Mouse (Mus musculus) neural tube, embryonic 13.5 days (tissue): ENCODE measurements at regions not wholly inside any gene's neighbourhood (a gene's known extent, or its start where the extent isn't known, plus 50 kb on each side); places are given as distances from the start of the nearest gene placed in this dataset.

ENCODE experiments used
- ATAC-seq: fragments of 200-750 bp; cut with Nextera tagmentation; 2 replicates; pipeline ENCODE4 v1.8.0; 2017; ENCODE audit warnings: low read depth, mild to moderate bottlenecking, moderate TSS enrichment, moderate library complexity
- H3K27ac ChIP-seq: fragments of 300-500 bp; sonication (generic); replicated peaks from 2 replicates; pipeline ENCODE4 v1.5.1; 2015; ENCODE audit warnings: moderate library complexity, mild to moderate bottlenecking, inconsistent platforms
- H3K27me3 ChIP-seq: fragments of 300-500 bp; sonication (generic); 2 replicates; pipeline ENCODE4 v1.6.1; 2015; ENCODE audit warnings: mild to moderate bottlenecking, inconsistent platforms
- H3K36me3 ChIP-seq: fragments of 300-500 bp; sonication (generic); 2 replicates; pipeline ENCODE4 v1.6.1; 2015; ENCODE audit warnings: mild to moderate bottlenecking, inconsistent platforms
- H3K4me1 ChIP-seq: fragments of 300-500 bp; sonication (generic); replicated peaks from 2 replicates; pipeline ENCODE4 v1.6.1; 2015; ENCODE audit warnings: inconsistent platforms
- H3K4me2 ChIP-seq: fragments of 300-500 bp; sonication (generic); 2 replicates; pipeline ENCODE4 v1.6.1; 2015; ENCODE audit warnings: inconsistent platforms, mild to moderate bottlenecking, moderate library complexity
- H3K4me3 ChIP-seq: fragments of 300-500 bp; sonication (generic); 2 replicates; pipeline ENCODE4 v1.5.1; 2015; ENCODE audit warnings: mild to moderate bottlenecking, inconsistent platforms
- H3K9ac ChIP-seq: fragments of 300-500 bp; sonication (generic); 2 replicates; pipeline ENCODE4 v1.6.1; 2015; ENCODE audit warnings: moderate library complexity, mild to moderate bottlenecking, inconsistent platforms
- H3K9me3 ChIP-seq: fragments of 300-500 bp; sonication (generic); 2 replicates; pipeline ENCODE4 v1.6.1; 2016; ENCODE audit warnings: inconsistent platforms
- WGBS: fragments of 180-500 bp; shearing (Covaris S2); methylation state at CpG from one replicate; pipeline ENCODE4 v1.1.7; 2015; 5-methylcytosine and 5-hydroxymethylcytosine counted together

DNA sequence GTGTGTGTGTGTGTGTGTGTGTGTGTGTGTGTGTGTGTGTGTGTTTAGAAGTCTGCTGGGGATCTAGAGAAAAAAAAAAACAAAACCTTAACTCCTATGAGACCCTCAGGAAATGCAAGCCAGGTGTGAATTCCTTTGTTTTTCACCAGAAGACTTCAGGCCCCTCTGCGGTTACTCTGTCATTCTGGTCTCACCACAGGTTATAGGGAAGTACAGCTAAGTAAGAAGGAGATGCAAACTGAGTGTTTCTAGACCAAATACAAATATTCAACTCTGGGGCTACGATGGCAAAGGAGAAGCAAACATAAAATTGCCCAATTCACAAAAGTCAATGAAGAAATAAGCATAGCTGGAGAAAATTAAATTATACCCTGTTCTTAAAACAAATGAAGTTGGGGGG lies 54.9 kb upstream of the Basp1 start:
- Histone ChIP-seq H3K9ac (no peak overlapping the region), H3K4me3 (no peak overlapping the region), H3K9me3 (no peaks in the 10 kb centered on the region), H3K36me3 (no peaks in the 10 kb centered on the region), H3K27ac (no peak overlapping the region), H3K4me2 (no peak overlapping the region), H3K4me1 (no peaks in the 10 kb centered on the region), H3K27me3 (no peaks in the 10 kb centered on the region)
- WGBS, result 86% methylated on average over 2 of the region's 2 CpGs
- ATAC-seq, result no peak

DNA sequence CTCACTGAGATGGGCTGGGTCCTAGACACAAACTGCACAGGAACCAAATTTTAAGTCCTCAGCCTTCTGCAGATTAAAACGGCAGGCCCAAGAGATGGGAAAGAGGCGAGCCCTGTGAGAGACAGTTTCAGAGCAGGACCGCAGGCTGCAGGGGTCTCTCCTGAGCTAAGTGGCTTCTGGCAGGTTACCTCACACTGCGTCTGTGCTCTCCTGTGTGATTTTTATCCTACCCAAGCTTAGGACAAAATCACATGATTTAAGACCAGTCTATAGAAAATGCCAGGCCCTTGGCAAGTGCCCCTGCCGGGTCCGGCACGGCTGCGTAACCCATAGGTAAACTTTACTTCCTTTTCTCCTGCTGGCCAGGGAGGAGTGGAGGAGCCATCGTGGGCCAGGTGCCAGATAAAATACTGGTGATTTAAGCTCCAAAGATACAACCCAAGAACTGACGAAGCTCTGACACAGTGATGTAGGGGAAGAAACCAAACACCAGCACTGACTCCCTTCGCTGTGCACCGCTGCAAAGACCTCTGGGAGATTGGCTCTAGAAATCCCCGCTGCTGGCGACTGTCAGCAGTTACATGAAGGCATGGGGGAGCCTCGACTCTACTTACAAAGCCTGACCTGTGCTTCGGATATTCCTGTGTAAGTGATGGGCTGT lies 55.8 kb upstream of the Basp1 start:
- H3K4me1 ChIP-seq, result no peaks in the 10 kb centered on the region
- no peaks in the 10 kb centered on the region for H3K9me3 ChIP-seq
- no peak overlapping the region for H3K9ac ChIP-seq
- no peak overlapping the region for H3K27ac ChIP-seq
- H3K4me2 ChIP-seq, result no peak overlapping the region
- no peaks in the 10 kb centered on the region for H3K36me3 ChIP-seq
- 70% methylated on average over 16 of the region's 16 CpGs for WGBS
- no peaks in the 10 kb centered on the region for H3K27me3 ChIP-seq
- ATAC-seq, result no peak
- H3K4me3 ChIP-seq, result no peak overlapping the region

DNA sequence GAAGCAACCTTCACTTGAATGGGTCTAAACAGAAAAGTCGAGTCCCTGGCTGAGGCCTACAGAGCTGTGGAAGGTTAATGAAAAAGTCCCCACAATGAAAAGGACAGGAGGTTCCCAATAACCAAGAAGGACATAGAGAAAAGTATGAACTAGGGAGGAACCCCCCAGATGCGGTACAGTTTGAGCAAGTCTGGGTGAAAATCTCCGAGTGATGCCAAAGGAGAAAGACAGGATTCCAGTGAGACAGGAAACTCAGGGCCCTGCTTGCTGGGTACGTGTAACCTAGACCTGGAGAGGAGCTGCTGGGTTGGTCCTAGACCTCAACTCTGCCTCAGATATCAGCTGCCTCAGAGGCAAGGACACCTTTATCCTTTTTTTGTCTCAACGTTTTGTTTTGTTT lies 57.8 kb upstream of the Basp1 start:
- H3K9me3 ChIP-seq, result no peaks in the 10 kb centered on the region
- H3K27ac ChIP-seq, result no peak overlapping the region
- no peak overlapping the region for H3K4me3 ChIP-seq
- H3K9ac ChIP-seq, result no peak overlapping the region
- H3K4me1 ChIP-seq, result no peaks in the 10 kb centered on the region
- ATAC-seq, result no peak
- no peaks in the 10 kb centered on the region for H3K27me3 ChIP-seq
- H3K4me2 ChIP-seq, result no peak overlapping the region
- H3K36me3 ChIP-seq, result no peaks in the 10 kb centered on the region
- 86% methylated on average over 5 of the region's 5 CpGs for WGBS

DNA sequence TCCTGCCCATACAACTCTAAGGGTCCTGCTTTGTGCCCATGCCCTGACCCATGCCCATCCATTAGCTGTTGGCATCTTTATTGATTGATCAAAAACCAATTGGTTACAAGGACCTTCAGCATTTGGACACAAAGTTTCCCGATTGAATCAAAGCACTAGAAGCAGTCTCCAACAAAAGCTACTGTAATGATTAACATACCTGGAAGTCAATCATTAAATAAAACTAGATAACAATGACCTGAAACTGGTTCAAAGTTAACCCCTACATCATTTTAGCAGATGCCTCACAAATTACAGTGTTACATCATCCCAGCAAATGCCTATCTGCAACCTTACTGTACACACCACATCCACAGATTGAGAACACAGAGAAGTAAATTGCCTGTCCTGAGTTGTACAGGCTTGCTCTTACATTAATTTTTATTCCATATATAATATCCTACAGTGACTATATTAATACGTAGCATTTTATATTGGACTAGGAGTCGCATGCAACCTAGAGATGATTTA lies 59.7 kb upstream of the Basp1 start:
- H3K4me2 ChIP-seq, result no peak overlapping the region
- no peaks in the 10 kb centered on the region for H3K9me3 ChIP-seq
- H3K27ac ChIP-seq, result no peak overlapping the region
- ATAC-seq, result no peak
- H3K36me3 ChIP-seq, result no peaks in the 10 kb centered on the region
- 84% methylated on average over 3 of the region's 3 CpGs for WGBS
- no peaks in the 10 kb centered on the region for H3K4me1 ChIP-seq
- H3K27me3 ChIP-seq, result no peaks in the 10 kb centered on the region
- H3K9ac ChIP-seq, result no peak overlapping the region
- H3K4me3 ChIP-seq, result no peak overlapping the region

DNA sequence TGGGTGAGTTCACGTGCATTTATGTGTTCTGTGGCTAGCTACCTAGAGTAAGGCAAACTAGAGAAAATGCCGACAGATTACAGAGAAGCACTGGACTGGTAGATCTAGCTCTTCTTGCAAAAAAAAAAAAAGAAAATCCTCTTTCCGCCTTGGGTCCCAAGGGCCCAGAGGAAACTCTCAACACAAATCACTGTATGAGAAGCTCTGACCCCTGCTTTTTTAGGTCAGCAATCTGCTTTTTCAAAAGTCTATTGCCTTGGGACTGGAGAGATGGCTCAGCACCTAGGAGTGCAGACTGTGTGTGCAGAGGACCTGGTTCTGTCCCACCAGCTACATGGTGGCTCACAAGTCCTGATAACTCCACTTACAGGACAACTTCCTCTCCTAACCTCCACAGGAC lies 60.5 kb upstream of the Basp1 start:
- no peak for ATAC-seq
- Histone ChIP-seq H3K4me3 (no peak overlapping the region), H3K27ac (no peak overlapping the region), H3K36me3 (no peaks in the 10 kb centered on the region), H3K9ac (no peak overlapping the region), H3K4me2 (no peak overlapping the region), H3K4me1 (no peaks in the 10 kb centered on the region), H3K9me3 (no peaks in the 10 kb centered on the region), H3K27me3 (no peaks in the 10 kb centered on the region)
- WGBS, result 85% methylated on average over 3 of the region's 3 CpGs

DNA sequence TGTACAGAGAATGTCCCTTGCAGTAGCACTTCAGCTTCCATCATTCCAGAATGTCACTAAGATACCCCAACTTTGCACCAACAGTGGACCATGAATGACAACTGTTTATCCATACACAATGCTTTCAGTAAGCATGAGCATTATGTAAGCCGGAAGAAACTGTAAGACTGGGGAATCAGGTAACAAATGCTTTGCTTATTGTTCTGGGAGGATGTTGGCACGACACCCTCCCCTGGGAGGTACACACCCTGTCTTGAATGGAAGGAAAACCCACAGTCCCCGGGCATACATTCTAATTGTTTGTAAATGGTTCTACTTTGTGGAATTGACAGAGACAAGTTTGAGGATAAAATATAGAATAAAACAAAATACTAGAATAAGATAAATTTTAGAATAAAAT lies 69.0 kb upstream of the Basp1 start:
- H3K27me3 ChIP-seq, result no peaks in the 10 kb centered on the region
- no peaks in the 10 kb centered on the region for H3K9me3 ChIP-seq
- no peak overlapping the region for H3K27ac ChIP-seq
- no peak for ATAC-seq
- no peak overlapping the region for H3K4me2 ChIP-seq
- no peaks in the 10 kb centered on the region for H3K4me1 ChIP-seq
- 74% methylated on average over 3 of the region's 3 CpGs for WGBS
- no peak overlapping the region for H3K9ac ChIP-seq
- no peaks in the 10 kb centered on the region for H3K36me3 ChIP-seq
- H3K4me3 ChIP-seq, result no peak overlapping the region

DNA sequence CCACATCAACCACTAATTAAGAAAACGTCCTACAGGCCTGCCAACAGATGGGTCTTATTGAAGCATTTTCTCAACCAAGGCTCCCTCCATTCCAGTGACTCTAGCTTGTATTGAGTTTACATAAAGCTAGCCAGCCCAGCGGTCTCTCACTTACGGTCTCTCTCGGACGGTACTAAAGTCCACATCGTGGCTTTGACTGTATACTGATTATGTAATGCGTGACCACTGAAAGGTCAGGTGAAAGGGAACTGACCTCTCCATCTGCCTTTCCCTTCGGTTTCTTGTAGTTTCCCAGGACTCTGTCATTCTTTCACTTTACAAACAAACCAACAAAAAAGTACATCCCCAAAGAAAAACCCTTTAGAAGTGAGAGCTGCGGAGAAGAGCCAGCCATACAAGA lies 71.8 kb upstream of the Basp1 start:
- H3K27me3 ChIP-seq, result no peaks in the 10 kb centered on the region
- WGBS, result 63% methylated on average over 9 of the region's 9 CpGs
- H3K9me3 ChIP-seq, result no peaks in the 10 kb centered on the region
- no peak overlapping the region for H3K4me3 ChIP-seq
- no peaks in the 10 kb centered on the region for H3K4me1 ChIP-seq
- H3K9ac ChIP-seq, result no peak overlapping the region
- no peak overlapping the region for H3K27ac ChIP-seq
- ATAC-seq, result no peak
- H3K36me3 ChIP-seq, result no peaks in the 10 kb centered on the region
- H3K4me2 ChIP-seq, result no peak overlapping the region

DNA sequence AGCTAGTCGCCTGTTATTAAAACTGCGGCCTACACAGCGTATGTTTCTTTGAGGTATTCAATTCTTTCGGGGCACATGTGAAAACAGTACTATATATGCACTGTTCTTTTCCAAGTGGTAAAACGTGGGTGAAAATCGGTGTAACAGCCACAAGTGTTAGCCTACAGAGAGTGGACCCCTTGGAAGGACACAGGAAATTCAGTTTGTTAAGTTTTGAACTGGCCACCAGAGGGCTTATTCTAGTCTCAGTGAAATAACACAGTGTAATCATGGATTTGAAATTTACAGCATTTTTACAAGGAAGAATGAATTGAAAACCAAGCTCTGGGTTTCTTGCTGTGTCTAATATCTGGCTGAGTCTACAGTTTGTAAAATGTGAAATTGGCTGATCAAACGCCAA lies 72.6 kb upstream of the Basp1 start:
- WGBS, result 87% methylated on average over 7 of the region's 7 CpGs
- no peak overlapping the region for H3K27ac ChIP-seq

DNA sequence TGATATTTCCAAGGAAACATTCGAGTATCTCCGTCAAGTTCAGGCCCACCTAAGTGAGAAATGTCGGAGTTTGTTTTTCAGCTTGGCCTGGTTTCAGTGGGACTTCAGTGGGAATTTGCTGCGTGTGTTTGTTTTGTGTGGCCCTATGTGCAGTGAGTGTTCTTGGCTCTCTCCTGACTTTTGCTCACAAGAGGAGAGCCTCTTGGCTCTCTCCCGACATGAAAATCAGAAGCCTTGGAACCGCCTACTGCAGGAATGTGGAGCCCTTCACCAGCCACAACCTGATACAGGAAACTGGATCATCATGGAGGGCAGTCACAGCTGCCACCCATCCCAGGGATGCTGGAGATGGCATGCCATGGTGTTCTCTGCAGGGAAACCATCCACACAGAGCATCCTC lies 76.2 kb upstream of the Basp1 start:
- H3K4me3 ChIP-seq, result no peak overlapping the region
- no peak overlapping the region for H3K9ac ChIP-seq
- WGBS, result 90% methylated on average over 6 of the region's 6 CpGs
- H3K4me1 ChIP-seq, result no peaks in the 10 kb centered on the region
- no peak overlapping the region for H3K4me2 ChIP-seq
- no peaks in the 10 kb centered on the region for H3K27me3 ChIP-seq
- no peak overlapping the region for H3K27ac ChIP-seq
- H3K36me3 ChIP-seq, result no peaks in the 10 kb centered on the region
- ATAC-seq, result no peak
- no peaks in the 10 kb centered on the region for H3K9me3 ChIP-seq

More for the DNA sequence above, 72.6 kb upstream of the Basp1 start:
- no peak overlapping the region for H3K4me3 ChIP-seq
- no peaks in the 10 kb centered on the region for H3K27me3 ChIP-seq
- ATAC-seq, result no peak
- H3K9me3 ChIP-seq, result no peaks in the 10 kb centered on the region
- H3K36me3 ChIP-seq, result no peaks in the 10 kb centered on the region
- no peak overlapping the region for H3K9ac ChIP-seq
- H3K4me1 ChIP-seq, result no peaks in the 10 kb centered on the region
- H3K4me2 ChIP-seq, result no peak overlapping the region

DNA sequence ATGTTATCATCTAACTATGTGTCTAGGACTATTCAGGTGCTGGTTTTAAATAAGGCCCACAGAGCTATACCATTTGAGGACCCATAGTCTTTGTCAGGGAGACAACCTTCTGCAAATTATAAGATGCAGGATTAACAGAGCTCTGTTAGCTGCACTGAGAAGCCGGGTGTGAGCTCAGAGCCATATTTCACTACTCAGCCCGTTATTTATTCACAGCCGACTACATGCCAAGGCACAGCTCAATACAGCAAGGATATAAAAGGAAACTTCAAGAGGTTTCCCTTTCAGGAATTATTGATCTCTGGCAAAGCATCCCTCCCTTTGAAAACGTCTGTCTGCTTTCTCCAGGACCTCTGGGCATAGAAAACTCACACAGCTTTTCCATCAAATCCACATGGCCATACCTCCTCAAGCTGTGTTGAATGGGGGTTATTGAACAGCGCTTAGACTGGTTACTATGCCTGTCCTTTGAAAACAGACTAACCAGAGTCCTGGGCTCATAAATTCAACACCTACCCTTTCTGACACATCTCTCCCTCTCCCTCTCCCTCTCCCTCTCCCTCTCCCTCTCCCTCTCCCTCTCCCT lies 78.7 kb upstream of the Basp1 start:
- Histone ChIP-seq H3K27ac (no peak overlapping the region), H3K4me1 (no peaks in the 10 kb centered on the region), H3K9me3 (no peaks in the 10 kb centered on the region), H3K4me3 (no peak overlapping the region), H3K4me2 (no peak overlapping the region), H3K27me3 (no peaks in the 10 kb centered on the region), H3K36me3 (no peaks in the 10 kb centered on the region), H3K9ac (no peak overlapping the region)
- peak; percentile 36; the same call in 1 of the 2 replicates for ATAC-seq
- 46% methylated on average over 5 of the region's 5 CpGs for WGBS

DNA sequence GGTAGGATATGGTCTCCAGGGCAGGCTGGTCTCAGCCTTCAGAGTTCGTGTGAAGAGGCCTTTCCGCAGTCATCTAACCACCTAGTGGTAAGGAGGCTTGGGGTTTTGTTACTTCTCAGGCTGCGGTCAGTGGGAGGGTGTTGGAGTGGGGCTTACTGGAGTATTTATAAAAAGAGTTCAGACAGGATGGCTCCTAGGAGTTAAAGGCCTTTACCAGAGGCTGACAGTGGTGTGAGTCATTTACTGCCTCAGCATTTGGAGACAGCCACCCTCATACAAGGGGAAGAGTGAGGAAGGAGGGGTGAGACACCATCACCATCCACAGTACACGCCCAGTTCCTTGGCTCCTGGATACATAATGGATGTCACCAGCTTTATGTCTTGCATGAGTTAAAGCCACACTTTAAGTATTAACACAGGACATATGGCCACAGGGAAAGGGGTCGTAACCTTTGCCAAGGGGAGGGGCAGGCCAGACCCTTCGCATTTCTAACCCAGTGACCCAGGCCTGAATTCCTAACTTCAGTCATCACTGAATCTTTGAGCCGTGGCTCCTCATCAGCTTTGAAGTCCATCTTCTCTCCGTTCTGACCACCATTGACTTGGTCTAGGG lies 81.2 kb upstream of the Basp1 start:
- 63% methylated on average over 8 of the region's 8 CpGs for WGBS
- no peak overlapping the region for H3K9ac ChIP-seq
- no peaks in the 10 kb centered on the region for H3K9me3 ChIP-seq
- no peak overlapping the region for H3K27ac ChIP-seq
- 0 out of 2 replicates have a peak, but pooled peaks cover 10% of the 10 kb centered on the region for H3K4me1 ChIP-seq
- no peak for ATAC-seq
- no peaks in the 10 kb centered on the region for H3K36me3 ChIP-seq
- no peak overlapping the region for H3K4me3 ChIP-seq
- H3K4me2 ChIP-seq, result no peak overlapping the region
- H3K27me3 ChIP-seq, result no peaks in the 10 kb centered on the region

DNA sequence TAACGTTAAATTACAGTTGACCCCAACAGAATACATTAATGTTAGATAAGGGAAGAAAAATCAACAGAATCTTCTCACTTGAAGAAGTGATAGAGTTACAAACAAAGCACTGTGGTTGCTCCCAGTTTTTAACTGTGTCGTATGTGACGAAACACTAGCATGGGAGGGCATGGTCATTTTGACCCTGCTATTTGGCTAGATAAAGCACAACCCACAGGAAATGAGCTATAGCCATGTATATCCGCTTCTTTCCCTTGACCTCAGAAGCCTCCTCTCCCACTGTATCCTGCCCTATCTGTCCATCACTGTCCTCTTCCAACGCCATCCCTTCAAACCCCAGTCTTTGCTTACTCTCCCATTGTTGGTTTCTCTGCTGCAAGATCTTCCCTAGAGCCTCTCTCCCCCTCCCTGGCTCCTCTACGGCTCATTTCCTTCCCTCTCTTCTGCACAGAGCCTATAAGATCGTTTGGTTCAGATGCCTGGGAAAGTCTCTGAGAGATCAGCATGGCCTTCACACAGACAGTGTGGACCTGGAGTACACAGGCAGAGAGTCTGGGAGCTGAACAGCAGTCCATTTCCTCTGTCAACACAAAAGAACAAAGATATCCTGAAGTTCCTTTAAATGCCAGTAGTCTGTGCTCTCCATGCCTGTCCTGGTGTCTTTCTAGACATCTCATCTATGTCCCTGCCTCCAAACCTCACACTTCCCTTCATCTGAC lies 82.5 kb upstream of the Basp1 start:
- no peak overlapping the region for H3K27ac ChIP-seq
- 62% methylated on average over 7 of the region's 7 CpGs for WGBS
- no peak overlapping the region for H3K4me3 ChIP-seq
- no peak for ATAC-seq
- 0 out of 2 replicates have a peak, but pooled peaks cover 10% of the 10 kb centered on the region for H3K4me1 ChIP-seq
- no peaks in the 10 kb centered on the region for H3K9me3 ChIP-seq
- no peak overlapping the region for H3K9ac ChIP-seq
- no peak overlapping the region for H3K4me2 ChIP-seq
- H3K36me3 ChIP-seq, result no peaks in the 10 kb centered on the region
- H3K27me3 ChIP-seq, result no peaks in the 10 kb centered on the region
